Mouse (Mus musculus): ENCODE results near the gene Trim66.

DNA sequence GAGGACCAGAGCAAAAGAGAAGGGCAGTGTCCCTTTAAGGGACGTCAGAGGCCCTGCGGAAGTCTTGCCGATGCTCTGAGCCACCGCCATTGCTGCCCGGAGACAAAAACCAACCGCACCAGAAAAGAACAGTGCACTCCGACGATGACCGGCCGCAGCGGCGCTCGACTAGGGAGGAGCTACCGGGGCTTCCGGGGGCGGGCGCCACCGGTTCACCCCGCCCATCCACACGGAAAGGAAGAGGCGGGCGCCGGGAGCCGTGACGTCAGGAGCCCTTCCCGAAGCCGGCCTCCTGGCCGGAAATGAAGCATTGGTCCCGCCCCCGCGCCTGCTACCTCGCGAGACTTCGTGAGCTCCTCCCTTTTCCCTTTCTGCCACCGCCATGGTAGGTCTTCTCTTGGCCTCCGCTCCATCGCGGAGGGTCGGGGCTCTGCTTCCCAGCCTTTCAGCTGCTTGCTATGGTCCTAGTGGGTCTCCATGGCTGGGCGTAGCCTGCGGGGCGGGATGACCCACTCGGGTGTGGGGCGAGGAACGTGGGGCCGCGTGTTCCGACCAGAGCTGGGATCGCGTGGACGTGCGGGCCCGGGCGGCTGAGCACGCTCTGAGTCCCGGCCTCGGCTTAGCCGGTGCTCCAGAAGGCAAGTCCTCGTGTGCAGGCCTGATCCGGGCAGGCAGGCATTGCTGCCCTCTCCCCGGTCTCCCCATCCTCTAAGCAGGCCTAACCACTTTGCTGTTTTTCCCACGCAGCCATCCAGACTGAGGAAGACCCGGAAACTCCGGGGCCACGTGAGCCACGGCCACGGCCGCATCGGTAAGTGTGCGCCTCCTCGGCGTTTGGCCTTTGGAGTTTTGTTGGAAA is 11.1 kb upstream of the Trim66 start, which contains the start of gene Rpl27a:
- TF ChIP-seq POLR2A (IDR thresholded peaks at IDR 0.05; ENCODE audit: borderline replicate concordance, extremely low read depth, low read depth, low read length) (peak; percentile 90), CTCF (IDR thresholded peaks at IDR 0.05; ENCODE audit: insufficient read depth, low read length) (no peak)
